Mouse (Mus musculus): ENCODE measurements around the gene Kap.
A peak's percentile ranks its signal among the peaks of the same experiment; 100 is the strongest.
"Not testable (repeated sequence)": the region's sequence is repeated elsewhere in the genome, so short reads cannot be mapped to it uniquely, and the experiment has no call there.

The Kap gene

GRCm38 (mm10) chr6:133853526-133853925 is at the start of gene Kap:
Gene Kap (minus strand): TSS chr6:133853762.
- DNase-seq (ENCODE audit: low read depth, low spot score) = no peak

- DNase-seq (ENCODE audit: low read depth, low spot score) = no peak
Observed at GRCm38 (mm10) chr6:133885871-133886415, 32.4 kb upstream of the Kap start.

GRCm38 (mm10) chr6:133883446-133883985 is 30.0 kb upstream of the Kap start:
- DNase-seq (ENCODE audit: low read depth, low spot score) = no peak

- peak; percentile 49 for DNase-seq (ENCODE audit: low read depth, low spot score)
Observed at GRCm38 (mm10) chr6:133875906-133876462, 22.4 kb upstream of the Kap start.

- DNase-seq (ENCODE audit: low read depth, low spot score) = no peak
Observed at GRCm38 (mm10) chr6:133872667-133873066, 19.1 kb upstream of the Kap start.

GRCm38 (mm10) chr6:133871131-133871530 is 17.6 kb upstream of the Kap start:
- no peak for DNase-seq (ENCODE audit: low read depth, low spot score)

GRCm38 (mm10) chr6:133868381-133868780 is 14.8 kb upstream of the Kap start:
- no peak for DNase-seq (ENCODE audit: low read depth, low spot score)

GRCm38 (mm10) chr6:133855871-133856270 is 2.3 kb upstream of the Kap start:
- DNase-seq (ENCODE audit: low read depth, low spot score) = no peak

- DNase-seq (ENCODE audit: low read depth, low spot score) = no peak
Observed at GRCm38 (mm10) chr6:133849359-133849758, 4.2 kb downstream of the Kap start.

- not testable (repeated sequence) for DNase-seq (ENCODE audit: low read depth, low spot score)
Observed at GRCm38 (mm10) chr6:133848861-133849260, 4.7 kb downstream of the Kap start.

GRCm38 (mm10) chr6:133838296-133838995 is 15.1 kb downstream of the Kap start:
- not testable (repeated sequence) for DNase-seq (ENCODE audit: low read depth, low spot score)

GRCm38 (mm10) chr6:133812342-133812741 is 41.2 kb downstream of the Kap start:
- DNase-seq (ENCODE audit: low read depth, low spot score) = peak; percentile 31
